Mouse (Mus musculus) Patski (cell line): ENCODE data around the gene Dcaf10. TPM values are rescaled to one million over a fixed set of nuclear protein-coding genes. Genes with fewer than 3 reads are reported as not detected.
A peak's percentile ranks its signal among the peaks of the same experiment; 100 is the strongest.

ENCODE experiments used
- ATAC-seq: fragments of 100-300 bp; one replicate; pipeline ENCODE4 v1.8.0; 2021
- CTCF ChIA-PET: fragments of 350-600 bp; sonication (Branson Sonifier 250); formaldehyde crosslinking; loops from one replicate; lab custom pipeline; 2022; ENCODE audit warnings: inconsistent platforms; lab: Charles Lee
- POLR2A ChIA-PET: fragments of 350-600 bp; sonication (Branson Sonifier 250); formaldehyde crosslinking; loops from one replicate; lab custom pipeline; 2022; ENCODE audit warnings: antibody characterized with exemption, inconsistent platforms; lab: Charles Lee
- DNase-seq: peaks from one replicate; pipeline ENCODE4 v3.0.0-alpha.2; 2011; ENCODE audit warnings: low read depth, low spot score
- H3K27me3 ChIP-seq: fragments of 371-371 bp; one replicate; pipeline ENCODE4 v1.5.1; 2021
- CTCF ChIP-seq: fragments of 100-300 bp; IDR thresholded peaks from one replicate; pipeline ENCODE4 v1.5.1; 2021
- in situ Hi-C: fragments of 300-500 bp; cut with MboI; formaldehyde crosslinking; loops from 3 replicates; pipeline ENCODE4 v1.11.1; 2018; ENCODE audit warnings: low pct_unique_long_range_greater_than_20kb, mixed read lengths
- polyA plus RNA-seq: library from polyadenylated mRNA; unstranded; gene quantifications from one replicate; pipeline ENCODE4 v1.2.3, GENCODE M21; 2021

Dcaf10 gene
- polyA plus RNA-seq, 1 experiment from 2014 or later: 10.8 TPM

- in situ Hi-C loops: loop anchor here (25.0 kb wide), 1 partner anchor 380 kb away; the partner anchor contains the start of gene Aldh1b1
- POLR2A ChIA-PET: interaction anchor here (0.5 to 0.9 kb wide), 3 partner anchors 30 to 732 kb away, joined by 3 read pairs; no protein-coding TSS in a partner anchor
- no peak for TF ChIP-seq CTCF
- CTCF ChIA-PET: no interaction called here
- no peak for DNase-seq
- ATAC-seq: no peak
- H3K27me3 ChIP-seq: no peaks in the 10 kb centered on the region
These were observed 65.3 kb downstream of the Dcaf10 start for GRCm38 (mm10) chr4:45407001-45407702.

GRCm38 (mm10) chr4:45407703-45408334 lies 65.9 kb downstream of the Dcaf10 start:
- CTCF ChIA-PET: no interaction called here

GRCm38 (mm10) chr4:45408427-45409132 lies 66.7 kb downstream of the Dcaf10 start, which contains the start of gene Slc25a51:
Gene Slc25a51, minus strand, starts transcription at chr4:45408766.
- TF ChIP-seq CTCF: no peak
- ATAC-seq: peak; percentile 82
- POLR2A ChIA-PET: interaction anchor here (0.5 kb wide), 1 partner anchor 1399 kb away, joined by 3 read pairs; no protein-coding TSS in a partner anchor
- in situ Hi-C loops: loop anchor here (25.0 kb wide), 1 partner anchor 379 kb away; the partner anchor contains the start of gene Aldh1b1
- DNase-seq: peak; percentile 31
- CTCF ChIA-PET: interaction anchor here (0.8 kb wide), 1 partner anchor 362 kb away, joined by 3 read pairs; no protein-coding TSS in a partner anchor
- H3K27me3 ChIP-seq: no peaks in the 10 kb centered on the region

More at GRCm38 (mm10) chr4:45407703-45408334, 65.9 kb downstream of the Dcaf10 start:
- POLR2A ChIA-PET: interaction anchor here (0.5 to 0.9 kb wide), 2 partner anchors 43 to 1398 kb away, joined by 3 read pairs; no protein-coding TSS in a partner anchor
- in situ Hi-C loops: loop anchor here (25.0 kb wide), 1 partner anchor 379 kb away; the partner anchor contains the start of gene Aldh1b1
- TF ChIP-seq CTCF: no peak
- DNase-seq (no peak), ATAC-seq (no peak)
- no peaks in the 10 kb centered on the region for H3K27me3 ChIP-seq

GRCm38 (mm10) chr4:45409270-45409669 lies 67.4 kb downstream of the Dcaf10 start:
- in situ Hi-C loops: loop anchor here (25.0 kb wide), 1 partner anchor 378 kb away; the partner anchor contains the start of gene Aldh1b1
- CTCF ChIA-PET: no interaction called here
- POLR2A ChIA-PET: no interaction called here
- TF ChIP-seq CTCF: no peak
- H3K27me3 ChIP-seq: no peaks in the 10 kb centered on the region
- DNase-seq (no peak), ATAC-seq (peak; percentile 11)

GRCm38 (mm10) chr4:45411181-45411790 lies 69.4 kb downstream of the Dcaf10 start:
- ChIA-PET CTCF (no interaction called here), POLR2A (no interaction called here)
- TF ChIP-seq CTCF: no peak
- ATAC-seq (no peak), DNase-seq (no peak)
- in situ Hi-C loops: loop anchor here (10.0 to 25.0 kb wide), 2 partner anchors 376 to 444 kb away; partner anchors contain the start of gene Aldh1b1
- H3K27me3 ChIP-seq: no peaks in the 10 kb centered on the region

GRCm38 (mm10) chr4:45412433-45413192 lies 70.7 kb downstream of the Dcaf10 start:
- POLR2A ChIA-PET: no interaction called here
- ATAC-seq (no peak), DNase-seq (no peak)
- in situ Hi-C loops: loop anchor here (10.0 to 25.0 kb wide), 2 partner anchors 375 to 442 kb away; partner anchors contain the start of gene Aldh1b1
- CTCF ChIA-PET: no interaction called here
- TF ChIP-seq CTCF: no peak
- no peaks in the 10 kb centered on the region for H3K27me3 ChIP-seq

- no peak for TF ChIP-seq CTCF
- CTCF ChIA-PET: interaction anchor here (0.8 kb wide), 1 partner anchor 114 kb away, joined by 3 read pairs; no protein-coding TSS in a partner anchor
- POLR2A ChIA-PET: no interaction called here
- in situ Hi-C loops: loop anchor here (10.0 to 25.0 kb wide), 2 partner anchors 373 to 441 kb away; partner anchors contain the start of gene Aldh1b1
- no peaks in the 10 kb centered on the region for H3K27me3 ChIP-seq
- DNase-seq: no peak
- ATAC-seq: no peak
These were observed 71.9 kb downstream of the Dcaf10 start for GRCm38 (mm10) chr4:45413674-45414338.

- POLR2A ChIA-PET: no interaction called here
These were observed 74.4 kb downstream of the Dcaf10 start for GRCm38 (mm10) chr4:45416314-45416713.

More at GRCm38 (mm10) chr4:45416314-45416713, 74.4 kb downstream of the Dcaf10 start:
- no peaks in the 10 kb centered on the region for H3K27me3 ChIP-seq
- in situ Hi-C loops: loop anchor here (5.0 to 25.0 kb wide), 4 partner anchors 76 to 438 kb away; partner anchors contain the start of gene Aldh1b1
- CTCF ChIA-PET: no interaction called here
- ATAC-seq (no peak), DNase-seq (no peak)
- TF ChIP-seq CTCF: no peak
